Comparison of ENCODE assay signal across 1 mouse cellular context in the genomic region with DNA sequence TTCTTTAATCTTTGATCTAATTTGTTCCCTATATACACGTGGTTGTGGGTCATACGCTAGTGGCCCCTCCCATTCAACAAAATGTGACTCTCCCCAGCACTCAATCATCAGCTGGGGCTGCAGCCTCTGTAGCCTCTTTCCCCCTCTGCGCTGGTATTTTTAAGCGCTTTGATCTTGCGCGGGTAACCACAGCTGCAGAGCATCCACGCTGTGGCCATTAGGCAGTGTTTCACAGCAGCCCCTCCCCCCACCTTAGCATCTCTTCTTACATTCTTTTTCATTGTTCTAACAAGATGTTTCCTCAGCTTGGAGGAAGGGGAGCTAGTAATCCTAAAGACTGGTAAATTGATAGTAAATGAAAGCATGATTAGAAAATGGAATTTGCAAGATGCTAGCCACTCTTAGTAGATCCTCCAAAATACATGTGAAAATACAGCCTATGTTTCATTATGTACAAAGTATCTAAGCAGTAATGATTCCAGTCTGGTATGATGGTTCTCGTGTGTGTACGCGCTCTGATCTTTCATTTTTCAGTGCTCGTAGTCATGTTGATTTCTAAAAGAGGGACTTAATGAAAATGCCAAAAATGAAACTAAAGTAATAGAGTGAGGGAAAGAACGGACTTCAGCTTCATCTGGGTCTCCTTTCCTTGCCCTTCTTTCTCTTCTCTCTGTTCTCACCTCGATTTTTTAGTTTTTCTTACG.
TF ChIP-seq lines count a peak whose summit lies in the region.

No protein-coding gene starts in this region.

TF ChIP-seq in CH12.LX, 34 proteins besides CTCF, POLR2A, EP300 and RAD21:
- TF ChIP-seq ZMIZ1 (IDR thresholded peaks at IDR 0.05; ENCODE audit: low read depth, low read length) (no peak), BHLHE40 (IDR thresholded peaks at IDR 0.05; ENCODE audit: low read depth, low read length) (peak; percentile 54; the same call in 1 of the 2 replicates), ZC3H11A (IDR thresholded peaks at IDR 0.05; ENCODE audit: low read depth, low read length) (no peak), ETS1 (conservative IDR thresholded peaks at IDR 0.05; ENCODE audit: low read depth, low read length) (peak; percentile 72), MAFK (IDR thresholded peaks at IDR 0.05; ENCODE audit: insufficient replicate concordance, low read length) (no peak), POLR2AphosphoS2 (IDR thresholded peaks at IDR 0.05; ENCODE audit: low read depth, low read length) (no peak), RCOR1 (conservative IDR thresholded peaks at IDR 0.05; ENCODE audit: low read depth, low read length) (no peak), ZNF384 (IDR thresholded peaks at IDR 0.05; ENCODE audit: low read depth, low read length) (no peak), SIN3A (IDR thresholded peaks at IDR 0.05; ENCODE audit: low read length) (no peak; the same call in 1 of the 2 replicates), UBTF (IDR thresholded peaks at IDR 0.05; ENCODE audit: low read depth, low read length) (no peak), HCFC1 (IDR thresholded peaks at IDR 0.05; ENCODE audit: low read depth, low read length) (no peak), KAT2A (IDR thresholded peaks at IDR 0.05; ENCODE audit: insufficient replicate concordance, low read length) (no peak), ZKSCAN1 (IDR thresholded peaks at IDR 0.05; ENCODE audit: borderline replicate concordance, low read depth, low read length) (no peak), MXI1 (IDR thresholded peaks at IDR 0.05; ENCODE audit: low read depth, low read length) (0 out of 2 replicates have a peak, but pooled peaks have one; percentile 48), ELF1 (IDR thresholded peaks at IDR 0.05; ENCODE audit: low read depth, low read length) (no peak), MYC (IDR thresholded peaks at IDR 0.05; ENCODE audit: low read depth, low read length) (peak; percentile 71), JUN (IDR thresholded peaks at IDR 0.05; ENCODE audit: insufficient read depth, low read depth, low read length) (no peak), PAX5 (IDR thresholded peaks at IDR 0.05; ENCODE audit: low read length) (no peak), NELFE (IDR thresholded peaks at IDR 0.05; ENCODE audit: low read depth, low read length) (no peak), CHD2 (IDR thresholded peaks at IDR 0.05; ENCODE audit: low read length) (peak; percentile 88), MEF2A (IDR thresholded peaks at IDR 0.05; ENCODE audit: borderline replicate concordance, low read depth, low read length) (no peak), MAZ (IDR thresholded peaks at IDR 0.05; ENCODE audit: low read depth, low read length) (peak; percentile 41), USF2 (conservative IDR thresholded peaks at IDR 0.05; ENCODE audit: low read depth, low read length) (no peak), USF1 (IDR thresholded peaks at IDR 0.05; ENCODE audit: low read depth, low read length) (no peak), GABPA (IDR thresholded peaks at IDR 0.05; ENCODE audit: insufficient replicate concordance, low read depth, low read length) (no peak), JUND (conservative IDR thresholded peaks at IDR 0.05; ENCODE audit: low read depth, low read length) (no peak), TBP (conservative IDR thresholded peaks at IDR 0.05; ENCODE audit: low read depth, low read length) (peak; percentile 55; the same call in 1 of the 2 replicates), SMC3 (IDR thresholded peaks at IDR 0.05; ENCODE audit: low read depth, low read length) (no peak), CHD1 (IDR thresholded peaks at IDR 0.05; ENCODE audit: low read depth, low read length) (peak; percentile 20; the same call in 1 of the 2 replicates), MAX (IDR thresholded peaks at IDR 0.05; ENCODE audit: low read length) (peak; percentile 67), E2F4 (IDR thresholded peaks at IDR 0.05; ENCODE audit: insufficient replicate concordance, low read depth, low read length) (peak; percentile 20; the same call in 1 of the 2 replicates), TCF12 (IDR thresholded peaks at IDR 0.05; ENCODE audit: low read depth, low read length) (peak; percentile 69), IRF4 (IDR thresholded peaks at IDR 0.05; ENCODE audit: low read depth, low read length) (no peak), NRF1 (IDR thresholded peaks at IDR 0.05; ENCODE audit: low read depth, low read length) (peak; percentile 58; the same call in 1 of the 2 replicates)
